Comparison of ENCODE assay signal across 21 mouse cellular contexts in the genomic region with DNA sequence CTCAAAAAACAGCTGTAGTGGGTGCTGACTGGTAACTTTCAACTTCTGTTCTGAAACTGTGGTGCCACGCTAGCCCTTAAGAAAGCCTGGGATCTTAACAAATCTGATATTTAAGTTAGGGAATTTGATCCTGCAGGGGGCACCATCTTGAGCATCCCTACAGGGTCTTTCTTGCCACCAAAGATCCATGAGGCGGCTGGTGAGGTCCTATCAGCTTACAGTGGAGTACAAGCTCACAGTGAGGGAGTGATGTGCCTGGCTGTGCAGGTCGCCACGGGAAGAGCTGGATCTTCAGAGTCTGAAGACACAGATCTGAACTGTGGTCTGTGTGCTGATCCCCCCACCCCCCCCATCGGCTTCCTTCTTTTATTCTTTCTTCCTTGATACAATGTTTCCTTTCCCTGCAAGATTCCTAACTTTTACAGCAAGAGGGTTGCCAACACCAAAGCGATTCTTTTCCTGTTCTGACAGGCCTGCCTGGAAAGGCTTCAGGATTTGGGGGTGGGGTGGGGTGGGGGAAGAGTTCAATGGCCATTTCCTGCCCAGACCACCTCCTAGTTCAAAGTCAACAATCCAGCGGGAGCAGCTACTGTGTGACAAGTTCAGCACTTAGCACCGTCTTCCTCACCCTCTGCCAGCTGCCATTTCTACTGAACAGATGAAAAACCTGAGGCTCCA. TPM values are rescaled to one million over a fixed set of nuclear protein-coding genes. Genes with fewer than 3 reads are reported as not detected.
A peak's percentile ranks its signal among the peaks of the same experiment; 100 is the strongest.
DNase-seq lines count a peak whose midpoint lies in the region; ATAC-seq and TF ChIP-seq lines count a peak whose summit lies in the region.
"Had no signal": no experiment of that assay in that cellular context is flagged by ENCODE, and none has a peak within 500 bp of the region (broad histone marks: within the 10 kb centered on the region; RNA-seq: fewer than 3 reads in every experiment).

No protein-coding gene starts in this region.

- TF ChIP-seq CTCF in lung, embryonic 14.5 days (IDR thresholded peaks at IDR 0.05; ENCODE audit: low read depth), result peak; percentile 38
- no peak for TF ChIP-seq CTCF in stomach, postnatal 0 days (IDR thresholded peaks at IDR 0.05; ENCODE audit: low read depth)

- WGBS in heart, embryonic 12.5 days, result 42% methylated on average over 8 of the region's 8 CpGs
- 29% methylated on average over 8 of the region's 8 CpGs for WGBS in kidney, embryonic 15.5 days
- WGBS in lung, embryonic 14.5 days, result 29% methylated on average over 8 of the region's 8 CpGs
- 37% methylated on average over 8 of the region's 8 CpGs for WGBS in stomach, embryonic 16.5 days
- WGBS in stomach, postnatal 0 days, result 38% methylated on average over 8 of the region's 8 CpGs

- DNase-seq in heart, adult 18-20 months, result no peak
- DNase-seq in kidney, postnatal 25 days, result no peak
- DNase-seq in lung, embryonic 14.5 days, result peak; percentile 50
- DNase-seq in lung, postnatal 4 days, result no peak
- no peak for DNase-seq in stomach, postnatal 0 days (ENCODE audit: low spot score)
- DNase-seq: adrenal gland, postnatal 14 days; cerebellum, adult 11 months; cerebellum, postnatal 14 days; gastrocnemius, postnatal 25 days; heart, postnatal 4 days; liver; thymus, postnatal 25 days had no signal

- H3K4me2 ChIP-seq in heart, embryonic 12.5 days, result no peak overlapping the region
- no peak overlapping the region for H3K4me2 ChIP-seq in kidney, embryonic 15.5 days
- H3K4me2 ChIP-seq in lung, embryonic 14.5 days, result no peak overlapping the region
- no peak overlapping the region for H3K4me2 ChIP-seq in stomach, embryonic 16.5 days (ENCODE audit: low read depth, low read length)
- no peak overlapping the region for H3K4me2 ChIP-seq in stomach, postnatal 0 days (replicated peaks; ENCODE audit: low read depth)
- H3K4me2 ChIP-seq: embryonic facial prominence, embryonic 15.5 days; midbrain, embryonic 11.5 days; neural tube, embryonic 13.5 days had no signal

- H3K36me3 ChIP-seq in heart, embryonic 12.5 days, result no peaks in the 10 kb centered on the region
- no peaks in the 10 kb centered on the region for H3K36me3 ChIP-seq in kidney, embryonic 15.5 days
- H3K36me3 ChIP-seq in lung, embryonic 14.5 days (ENCODE audit: insufficient read depth), result no peaks in the 10 kb centered on the region
- H3K36me3 ChIP-seq in stomach, embryonic 16.5 days (ENCODE audit: control insufficient read depth, insufficient read depth, low read length), result no peaks in the 10 kb centered on the region
- H3K36me3 ChIP-seq in stomach, postnatal 0 days (ENCODE audit: control insufficient read depth, insufficient read depth, low read length), result no peaks in the 10 kb centered on the region
- H3K36me3 ChIP-seq: embryonic facial prominence, embryonic 15.5 days; neural tube, embryonic 13.5 days had no signal

- peak; percentile 61; the same call in 1 of the 2 replicates for ATAC-seq in heart, embryonic 12.5 days (ENCODE audit: insufficient number of reproducible peaks, low FRiP score)
- peak; percentile 58; the same call in 1 of the 2 replicates for ATAC-seq in kidney, embryonic 15.5 days (replicated peaks; ENCODE audit: low FRiP score)
- peak; percentile 77 for ATAC-seq in lung, embryonic 14.5 days (ENCODE audit: insufficient read depth)
- ATAC-seq in stomach, embryonic 16.5 days (ENCODE audit: insufficient read depth, low FRiP score), result 0 out of 2 replicates have a peak, but pooled peaks have one; percentile 21
- ATAC-seq in stomach, postnatal 0 days (ENCODE audit: low FRiP score, low TSS enrichment), result no peak
- ATAC-seq: forebrain, embryonic 16.5 days had no signal

- H3K27ac ChIP-seq in heart, embryonic 12.5 days (ENCODE audit: poor library complexity, severe bottlenecking), result no peak overlapping the region
- no peak overlapping the region for H3K27ac ChIP-seq in kidney, embryonic 15.5 days
- H3K27ac ChIP-seq in lung, embryonic 14.5 days (ENCODE audit: low read depth), result peak overlapping the region; percentile 37; the same call in 1 of the 2 replicates
- H3K27ac ChIP-seq in stomach, embryonic 16.5 days (ENCODE audit: low read length), result no peak overlapping the region
- H3K27ac ChIP-seq in stomach, postnatal 0 days (replicated peaks), result no peak overlapping the region
- H3K27ac ChIP-seq: embryonic facial prominence, embryonic 15.5 days; macrophage; neural tube, embryonic 13.5 days had no signal

- no peak overlapping the region for H3K4me3 ChIP-seq in heart, embryonic 12.5 days
- no peak overlapping the region for H3K4me3 ChIP-seq in kidney, embryonic 15.5 days (replicated peaks)
- H3K4me3 ChIP-seq in lung, embryonic 14.5 days (ENCODE audit: low read depth, low read length), result no peak overlapping the region
- no peak overlapping the region for H3K4me3 ChIP-seq in stomach, embryonic 16.5 days (replicated peaks; ENCODE audit: low read length)
- H3K4me3 ChIP-seq in stomach, postnatal 0 days (ENCODE audit: low read depth, low read length), result no peak overlapping the region
- H3K4me3 ChIP-seq: embryonic facial prominence, embryonic 15.5 days; neural tube, embryonic 13.5 days had no signal

- no peaks in the 10 kb centered on the region for H3K9me3 ChIP-seq in heart, embryonic 12.5 days (replicated peaks)
- no peaks in the 10 kb centered on the region for H3K9me3 ChIP-seq in kidney, embryonic 15.5 days (replicated peaks)
- H3K9me3 ChIP-seq in lung, embryonic 14.5 days (ENCODE audit: low read depth, low read length), result no peaks in the 10 kb centered on the region
- H3K9me3 ChIP-seq in stomach, embryonic 16.5 days (replicated peaks; ENCODE audit: control insufficient read depth, low read length), result no peaks in the 10 kb centered on the region
- H3K9me3 ChIP-seq in stomach, postnatal 0 days (ENCODE audit: control insufficient read depth, low read length), result no peaks in the 10 kb centered on the region
- H3K9me3 ChIP-seq: embryonic facial prominence, embryonic 15.5 days; neural tube, embryonic 13.5 days had no signal

- peaks cover 7% of the 10 kb centered on the region; the same call in 1 of the 2 replicates for H3K4me1 ChIP-seq in heart, embryonic 12.5 days (replicated peaks)
- peaks cover 11% of the 10 kb centered on the region for H3K4me1 ChIP-seq in kidney, embryonic 15.5 days
- H3K4me1 ChIP-seq in lung, embryonic 14.5 days (ENCODE audit: insufficient read depth), result peaks cover 6% of the 10 kb centered on the region; the same call in 1 of the 2 replicates
- no peaks in the 10 kb centered on the region for H3K4me1 ChIP-seq in stomach, embryonic 16.5 days (ENCODE audit: control insufficient read depth, insufficient read depth, low read length)
- H3K4me1 ChIP-seq in stomach, postnatal 0 days (replicated peaks; ENCODE audit: control insufficient read depth, insufficient read depth), result no peaks in the 10 kb centered on the region
- H3K4me1 ChIP-seq: embryonic facial prominence, embryonic 15.5 days; neural tube, embryonic 13.5 days had no signal

- no peak overlapping the region for H3K9ac ChIP-seq in heart, embryonic 12.5 days
- H3K9ac ChIP-seq in kidney, embryonic 15.5 days, result no peak overlapping the region
- H3K9ac ChIP-seq in lung, embryonic 14.5 days, result no peak overlapping the region
- no peak overlapping the region for H3K9ac ChIP-seq in stomach, embryonic 16.5 days (ENCODE audit: low read length)
- H3K9ac ChIP-seq in stomach, postnatal 0 days (ENCODE audit: low read length), result no peak overlapping the region
- H3K9ac ChIP-seq: embryonic facial prominence, embryonic 15.5 days; neural tube, embryonic 13.5 days had no signal

- H3K27me3 ChIP-seq in heart, embryonic 12.5 days (replicated peaks), result no peaks in the 10 kb centered on the region
- 0 out of 2 replicates have a peak, but pooled peaks cover 4% of the 10 kb centered on the region for H3K27me3 ChIP-seq in kidney, embryonic 15.5 days
- H3K27me3 ChIP-seq in lung, embryonic 14.5 days (ENCODE audit: insufficient read depth, low read length), result no peaks in the 10 kb centered on the region
- H3K27me3 ChIP-seq in stomach, embryonic 16.5 days (ENCODE audit: control insufficient read depth, insufficient read depth, low read length), result no peaks in the 10 kb centered on the region
- H3K27me3 ChIP-seq in stomach, postnatal 0 days (ENCODE audit: control insufficient read depth, insufficient read depth, low read length), result no peaks in the 10 kb centered on the region
- H3K27me3 ChIP-seq: embryonic facial prominence, embryonic 15.5 days; neural tube, embryonic 13.5 days had no signal

- no peak for TF ChIP-seq EP300 in stomach, postnatal 0 days (optimal IDR thresholded peaks at IDR 0.05)

RNA-seq across cellular contexts. Expression of gene Adamts18, which starts 11.5 kb away (rescaled TPM):
- 0.50 and 0.89 TPM in 2 replicates for polyA plus RNA-seq in heart, embryonic 12.5 days (2016; fragmentation: Nextera tagmentation; extraction: Ambion mirVana)
- under 1 TPM in 1 of 2 experiments, not detected in 1; 0.13 TPM for total RNA-seq in heart, adult 18-20 months (2021)
- polyA plus RNA-seq in kidney, embryonic 15.5 days (2015; fragmentation: Nextera tagmentation; extraction: Ambion mirVana), result 2.7 and 3.9 TPM in 2 replicates
- polyA plus RNA-seq in lung, embryonic 14.5 days (2014; fragmentation: Nextera tagmentation; extraction: Ambion mirVana), result 11.5 and 13.1 TPM in 2 replicates
- polyA plus RNA-seq in stomach, embryonic 16.5 days (2015; fragmentation: Nextera tagmentation; extraction: Ambion mirVana), result 0.96 and 1.6 TPM in 2 replicates
- 0.53 and 0.90 TPM in 2 replicates for polyA plus RNA-seq in stomach, postnatal 0 days (2015; fragmentation: Nextera tagmentation; extraction: Ambion mirVana)
- total RNA-seq: MEL had no signal
- polyA plus RNA-seq: macrophage had no signal
